In genomic region chr6:90550161-90550912, GRCm38 (mm10) we compare ENCODE assay signal across 8 mouse cellular contexts. TPM values are rescaled to one million over a fixed set of nuclear protein-coding genes. Genes with fewer than 3 reads are reported as not detected.
DNase-seq lines count a peak whose midpoint lies in the region; ATAC-seq and TF ChIP-seq lines count a peak whose summit lies in the region.

No protein-coding gene starts in this region.

- H3K4me1 ChIP-seq in forebrain, embryonic 13.5 days: no peaks in the 10 kb centered on the region; the same call in 1 of the 2 replicates
- no peaks in the 10 kb centered on the region for H3K4me1 ChIP-seq in hindbrain, embryonic 14.5 days (replicated peaks; ENCODE audit: control insufficient read depth, insufficient read depth, low read length)
- no peaks in the 10 kb centered on the region for H3K4me1 ChIP-seq in limb, embryonic 14.5 days (ENCODE audit: control insufficient read depth, insufficient read depth, low read length)
- no peaks in the 10 kb centered on the region for H3K4me1 ChIP-seq in midbrain, embryonic 12.5 days

- no peaks in the 10 kb centered on the region for H3K9me3 ChIP-seq in forebrain, embryonic 13.5 days (replicated peaks)
- no peaks in the 10 kb centered on the region for H3K9me3 ChIP-seq in hindbrain, embryonic 14.5 days (ENCODE audit: control insufficient read depth, low read length)
- H3K9me3 ChIP-seq in limb, embryonic 14.5 days (ENCODE audit: control insufficient read depth, low read length): no peaks in the 10 kb centered on the region
- no peaks in the 10 kb centered on the region for H3K9me3 ChIP-seq in midbrain, embryonic 12.5 days

- 14% methylated on average over 25 of the region's 25 CpGs for WGBS in forebrain, embryonic 13.5 days
- WGBS in hindbrain, embryonic 14.5 days: 14% methylated on average over 25 of the region's 25 CpGs
- WGBS in limb, embryonic 14.5 days: 14% methylated on average over 25 of the region's 25 CpGs
- WGBS in midbrain, embryonic 12.5 days: 12% methylated on average over 25 of the region's 25 CpGs

- no peak for TF ChIP-seq POLR2A in limb, embryonic 14.5 days (IDR thresholded peaks at IDR 0.05; ENCODE audit: borderline replicate concordance, extremely low read depth, insufficient read depth, insufficient read length)

- ATAC-seq in forebrain, embryonic 13.5 days: peak; percentile 88
- ATAC-seq in hindbrain, embryonic 14.5 days (ENCODE audit: low FRiP score): peak; percentile 84
- peak; percentile 75 for ATAC-seq in limb, embryonic 14.5 days (ENCODE audit: low FRiP score, low read depth)
- peak; percentile 79 for ATAC-seq in midbrain, embryonic 12.5 days (ENCODE audit: low FRiP score, low read depth)

- peak overlapping the region; percentile 36 for H3K4me2 ChIP-seq in forebrain, embryonic 13.5 days
- H3K4me2 ChIP-seq in hindbrain, embryonic 14.5 days (replicated peaks): peak overlapping the region; percentile 41
- peak overlapping the region; percentile 43 for H3K4me2 ChIP-seq in limb, embryonic 14.5 days (replicated peaks; ENCODE audit: low read depth, low read length, severe bottlenecking)
- H3K4me2 ChIP-seq in midbrain, embryonic 12.5 days (replicated peaks): peak overlapping the region; percentile 29

- peak; percentile 78 for DNase-seq in ES-CJ7 (ENCODE audit: low read depth, low spot score)
- peak; percentile 84 for DNase-seq in adrenal gland, postnatal 25 days
- no peak for DNase-seq in hindbrain, embryonic 14.5 days (ENCODE audit: low spot score)
- peak; percentile 45 for DNase-seq in limb, embryonic 14.5 days (ENCODE audit: low spot score)
- peak; percentile 24 for DNase-seq in urinary bladder, adult 2 months (ENCODE audit: low spot score)
- no peak for DNase-seq in left cerebral cortex, adult 8-10 months (ENCODE audit: low spot score in 2 of 2)

- H3K36me3 ChIP-seq in forebrain, embryonic 13.5 days (ENCODE audit: poor library complexity, severe bottlenecking): no peaks in the 10 kb centered on the region
- no peaks in the 10 kb centered on the region for H3K36me3 ChIP-seq in hindbrain, embryonic 14.5 days (replicated peaks; ENCODE audit: control insufficient read depth, insufficient read depth)
- no peaks in the 10 kb centered on the region for H3K36me3 ChIP-seq in limb, embryonic 14.5 days (ENCODE audit: control insufficient read depth, insufficient read depth, low read length)
- no peaks in the 10 kb centered on the region for H3K36me3 ChIP-seq in midbrain, embryonic 12.5 days

- peaks cover 11% of the 10 kb centered on the region; the same call in 1 of the 2 replicates for H3K27me3 ChIP-seq in forebrain, embryonic 13.5 days
- no peaks in the 10 kb centered on the region for H3K27me3 ChIP-seq in hindbrain, embryonic 14.5 days (ENCODE audit: control insufficient read depth, insufficient read depth, low read length)
- no peaks in the 10 kb centered on the region for H3K27me3 ChIP-seq in limb, embryonic 14.5 days (ENCODE audit: control insufficient read depth, insufficient read depth, low read length)
- H3K27me3 ChIP-seq in midbrain, embryonic 12.5 days: peaks cover 22% of the 10 kb centered on the region; the same call in 1 of the 2 replicates

- no peak overlapping the region for H3K27ac ChIP-seq in forebrain, embryonic 13.5 days
- no peak overlapping the region for H3K27ac ChIP-seq in hindbrain, embryonic 14.5 days
- H3K27ac ChIP-seq in limb, embryonic 14.5 days (replicated peaks; ENCODE audit: low read depth, low read length): no peak overlapping the region
- H3K27ac ChIP-seq in midbrain, embryonic 12.5 days (replicated peaks): no peak overlapping the region

- H3K9ac ChIP-seq in forebrain, embryonic 13.5 days: no peak overlapping the region
- H3K9ac ChIP-seq in hindbrain, embryonic 14.5 days: peak overlapping the region; percentile 29; the same call in 1 of the 2 replicates
- H3K9ac ChIP-seq in limb, embryonic 14.5 days (ENCODE audit: low read depth, low read length, severe bottlenecking): no peak overlapping the region; the same call in 1 of the 2 replicates
- no peak overlapping the region for H3K9ac ChIP-seq in midbrain, embryonic 12.5 days (replicated peaks)

- peak overlapping the region; percentile 15; the same call in 1 of the 2 replicates for H3K4me3 ChIP-seq in forebrain, embryonic 13.5 days
- H3K4me3 ChIP-seq in hindbrain, embryonic 14.5 days (replicated peaks; ENCODE audit: low read length): peak overlapping the region; percentile 19
- peak overlapping the region; percentile 20 for H3K4me3 ChIP-seq in limb, embryonic 14.5 days (replicated peaks; ENCODE audit: low read length)
- peak overlapping the region; percentile 4; the same call in 1 of the 2 replicates for H3K4me3 ChIP-seq in midbrain, embryonic 12.5 days

RNA-seq across cellular contexts. Expression of gene Slc41a3, which starts 54.2 kb away (rescaled TPM):
- total RNA-seq in adrenal gland, postnatal 25 days (2021): 18.9 and 19.1 TPM in 2 replicates
- 1.7 and 1.9 TPM in 2 replicates for polyA plus RNA-seq in forebrain, embryonic 13.5 days (2015; fragmentation: Nextera tagmentation; extraction: Ambion mirVana)
- 6.9 and 7.8 TPM in 2 replicates for polyA plus RNA-seq in hindbrain, embryonic 14.5 days (2014; fragmentation: Nextera tagmentation; extraction: Ambion mirVana)
- 5.9 and 6.9 TPM in 2 replicates for polyA plus RNA-seq in limb, embryonic 14.5 days (2012; rRNA removed)
- 5.4 and 6.4 TPM in 2 replicates for polyA plus RNA-seq in limb, embryonic 14.5 days (2014; fragmentation: Nextera tagmentation; extraction: Ambion mirVana)
- polyA plus RNA-seq in midbrain, embryonic 12.5 days (2016; fragmentation: Nextera tagmentation; extraction: Ambion mirVana): 2.5 and 3.1 TPM in 2 replicates
- polyA plus RNA-seq in urinary bladder, adult 2 months (2012; rRNA removed): 6.9 and 9.0 TPM in 2 replicates
- 1 to 10 TPM; 5.4 to 8.5 (median 7.0) TPM for total RNA-seq in left cerebral cortex, adult 8-10 months (2022)

Comparison
In these comparisons a context has a peak if more than half of its experiments do, and no peak if none do; other contexts are left out.
1. DNase-seq: peak in ES-CJ7 (single experiment), adrenal gland, postnatal 25 days (single experiment), limb, embryonic 14.5 days (single experiment) and urinary bladder, adult 2 months (single experiment); none in hindbrain, embryonic 14.5 days (single experiment) and left cerebral cortex, adult 8-10 months (0 of 2).
2. Peak in every context shown above with its lines, with median percentiles within 50 percentile points of each other: ATAC-seq, H3K4me2 ChIP-seq and H3K4me3 ChIP-seq.